8 mouse cellular contexts compared by ENCODE assay signal in the genomic region with DNA sequence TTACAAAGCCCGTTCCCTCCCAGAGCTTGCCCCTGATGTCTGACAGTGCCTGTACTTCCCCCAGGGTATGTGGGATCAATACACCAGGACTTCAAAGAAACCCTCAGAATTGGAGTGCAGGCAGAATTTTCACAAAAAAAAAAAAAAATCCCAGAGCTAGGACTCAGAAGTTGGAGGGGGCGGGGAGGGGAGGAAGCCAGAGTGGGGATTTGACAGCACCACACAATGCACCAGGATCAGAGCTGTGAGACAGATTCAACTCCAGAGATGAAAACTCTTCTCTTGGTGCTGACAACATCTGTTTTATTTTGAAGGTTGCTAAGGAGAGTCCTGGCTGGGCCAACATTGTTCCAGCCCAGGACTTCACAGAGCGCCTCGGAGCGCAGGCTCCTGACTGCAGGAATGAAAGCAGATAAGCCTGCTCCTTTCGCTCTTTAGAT. TPM values are rescaled to one million over a fixed set of nuclear protein-coding genes. Genes with fewer than 3 reads are reported as not detected.
DNase-seq lines count a peak whose midpoint lies in the region; ATAC-seq and TF ChIP-seq lines count a peak whose summit lies in the region.

No protein-coding gene starts in this region.

- no peak overlapping the region for H3K4me2 ChIP-seq in intestine, embryonic 15.5 days (replicated peaks)

- H3K4me3 ChIP-seq in heart, adult 2 months = no peak overlapping the region
- H3K4me3 ChIP-seq in intestine, embryonic 15.5 days (replicated peaks) = no peak overlapping the region

- no peak for TF ChIP-seq CTCF in heart, adult 2 months (IDR thresholded peaks at IDR 0.05)

- peak overlapping the region; percentile 62 for H3K27ac ChIP-seq in heart, adult 2 months
- H3K27ac ChIP-seq in intestine, embryonic 15.5 days = peak overlapping the region; percentile 64

- peak; percentile 24; the same call in 1 of the 2 replicates for ATAC-seq in intestine, embryonic 15.5 days
- no peak for ATAC-seq in granulocyte monocyte progenitor cell, adult 5-6 weeks (replicated peaks; ENCODE audit: poor library complexity, severe bottlenecking)

- intact Hi-C loops in heart, adult 2 months (cut with DNase I) = loop anchor here (5.0 kb wide), 1 partner anchor 74 kb away; no protein-coding TSS in a partner anchor

- TF ChIP-seq POLR2A in heart, adult 2 months (IDR thresholded peaks at IDR 0.05; ENCODE audit: insufficient read depth, low read depth, low read length) = no peak

- DNase-seq in adrenal gland, postnatal 14 days = peak; percentile 43
- DNase-seq in adrenal gland, postnatal 25 days = no peak
- peak; percentile 49 to 79 for DNase-seq in heart, adult 2 months
- peak; percentile 66 for DNase-seq in skeletal muscle tissue, adult 2 months (ENCODE audit: low read depth, low spot score)
- no peak for DNase-seq in testis, postnatal 14 days (ENCODE audit: low spot score)
- no peak for DNase-seq in cerebellum, postnatal 10 days

- no peaks in the 10 kb centered on the region for H3K79me2 ChIP-seq in heart, adult 2 months (replicated peaks; ENCODE audit: control insufficient read depth, insufficient read depth, low read length)

- peaks cover 12% of the 10 kb centered on the region for H3K4me1 ChIP-seq in heart, adult 2 months (ENCODE audit: control insufficient read depth, insufficient read depth, low read length)
- peaks cover 11% of the 10 kb centered on the region for H3K4me1 ChIP-seq in intestine, embryonic 15.5 days (replicated peaks)

- H3K27me3 ChIP-seq in heart, adult 2 months (ENCODE audit: control insufficient read depth, insufficient read depth, low read length) = no peaks in the 10 kb centered on the region
- H3K27me3 ChIP-seq in intestine, embryonic 15.5 days (replicated peaks) = no peaks in the 10 kb centered on the region

- WGBS in heart, adult 2 months = 40% methylated on average over 6 of the region's 6 CpGs
- WGBS in intestine, embryonic 15.5 days = 43% methylated on average over 6 of the region's 6 CpGs

- peak; percentile 68; the same call in 1 of the 2 replicates for TF ChIP-seq EP300 in heart, adult 2 months (IDR thresholded peaks at IDR 0.05; ENCODE audit: insufficient read depth, low read depth, low read length)

- H3K9ac ChIP-seq in heart, adult 2 months (ENCODE audit: low read depth, low read length) = no peak overlapping the region
- no peak overlapping the region for H3K9ac ChIP-seq in intestine, embryonic 15.5 days

- peaks cover 3% of the 10 kb centered on the region; the same call in 1 of the 2 replicates for H3K36me3 ChIP-seq in heart, adult 2 months (ENCODE audit: control insufficient read depth, insufficient read depth, low read length)
- H3K36me3 ChIP-seq in intestine, embryonic 15.5 days = peaks cover 5% of the 10 kb centered on the region; the same call in 1 of the 2 replicates

- H3K9me3 ChIP-seq in intestine, embryonic 15.5 days = no peaks in the 10 kb centered on the region

RNA-seq across cellular contexts. Expression of a gene that starts 39.3 kb away (rescaled TPM):
- 32.1 and 33.3 TPM in 2 replicates for total RNA-seq in adrenal gland, postnatal 14 days (2021)
- 43.5 and 45.2 TPM in 2 replicates for total RNA-seq in adrenal gland, postnatal 25 days (2021)
- total RNA-seq in heart, adult 2 months (2021) = 10 to 100 TPM; 19.4 to 25.1 TPM
- 18.5 and 27.2 TPM in 2 replicates for polyA plus RNA-seq in heart, adult 2 months (2012; rRNA removed)
- polyA plus RNA-seq in intestine, embryonic 15.5 days (2015; fragmentation: Nextera tagmentation; extraction: Ambion mirVana) = 4.4 and 4.5 TPM in 2 replicates
- not detected in 2 replicates for total RNA-seq in granulocyte monocyte progenitor cell, adult 5-6 weeks (2014; fragmentation: Nextera tagmentation)
- total RNA-seq in granulocyte monocyte progenitor cell, adult 5-6 weeks (2017) = 0.17 TPM in 1 of 2 replicates, not detected in the other

RNA-seq across cellular contexts. Expression of a gene that starts 41.5 kb away (rescaled TPM):
- total RNA-seq in adrenal gland, postnatal 14 days (2021) = 0.15 and 0.30 TPM in 2 replicates
- 0.18 TPM in 1 of 2 replicates, not detected in the other for total RNA-seq in adrenal gland, postnatal 25 days (2021)
- under 1 TPM; 0.13 to 0.23 TPM for total RNA-seq in heart, adult 2 months (2021)
- polyA plus RNA-seq in heart, adult 2 months (2012; rRNA removed) = 0.41 and 0.50 TPM in 2 replicates
- 0.05 TPM in 1 of 2 replicates, not detected in the other for polyA plus RNA-seq in intestine, embryonic 15.5 days (2015; fragmentation: Nextera tagmentation; extraction: Ambion mirVana)
- total RNA-seq in granulocyte monocyte progenitor cell, adult 5-6 weeks (2014; fragmentation: Nextera tagmentation) = not detected in 2 replicates
- total RNA-seq in granulocyte monocyte progenitor cell, adult 5-6 weeks (2017) = 0.17 and 0.36 TPM in 2 replicates

Comparison
In these comparisons a context has a peak if more than half of its experiments do, and no peak if none do; other contexts are left out.
1. DNase-seq: peak in adrenal gland, postnatal 14 days (single experiment), heart, adult 2 months (2 of 2) and skeletal muscle tissue, adult 2 months (single experiment); none in adrenal gland, postnatal 25 days (single experiment), testis, postnatal 14 days (single experiment) and cerebellum, postnatal 10 days (0 of 2).
2. RNA of a gene that starts 39.3 kb away (total RNA-seq): 43.5 to 45.2 TPM in adrenal gland, postnatal 25 days, 32.1 to 33.3 TPM in adrenal gland, postnatal 14 days and 19.4 to 25.1 TPM in heart, adult 2 months; 0.17 TPM in granulocyte monocyte progenitor cell, adult 5-6 weeks; every median in the first group is over 10 times any median in the second.